Mouse (Mus musculus) embryo, embryonic 11.5 days (tissue): ENCODE measurements at regions not wholly inside any gene's neighbourhood (a gene's known extent, or its start where the extent isn't known, plus 50 kb on each side); places are given as distances from the start of the nearest gene placed in this dataset.
A peak's percentile ranks its signal among the peaks of the same experiment; 100 is the strongest.

Source experiments
- DNase-seq: peaks from one replicate; pipeline ENCODE4 v3.0.0-alpha.2; 2012; ENCODE audit warnings: low read depth, low spot score

DNA sequence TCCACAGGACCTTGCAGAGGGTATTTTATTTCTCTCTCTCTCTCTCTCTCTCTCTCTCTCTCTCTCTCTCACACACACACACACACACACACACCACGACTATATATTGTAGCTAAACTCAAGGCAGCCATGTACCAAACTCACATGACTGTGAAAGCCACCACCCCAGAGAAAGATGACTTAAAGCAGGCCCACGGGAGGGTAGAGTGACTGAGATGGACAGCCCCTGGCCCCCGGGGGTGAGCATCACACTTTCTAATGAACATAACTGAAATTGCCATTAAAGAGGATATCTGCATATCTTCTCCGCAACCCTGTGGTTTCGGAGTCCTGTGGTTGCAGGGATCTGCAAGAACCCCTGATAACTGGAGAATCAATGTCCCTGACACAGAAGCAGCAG is 197.1 kb upstream of the Spdye4c start:
- no peak for DNase-seq

DNA sequence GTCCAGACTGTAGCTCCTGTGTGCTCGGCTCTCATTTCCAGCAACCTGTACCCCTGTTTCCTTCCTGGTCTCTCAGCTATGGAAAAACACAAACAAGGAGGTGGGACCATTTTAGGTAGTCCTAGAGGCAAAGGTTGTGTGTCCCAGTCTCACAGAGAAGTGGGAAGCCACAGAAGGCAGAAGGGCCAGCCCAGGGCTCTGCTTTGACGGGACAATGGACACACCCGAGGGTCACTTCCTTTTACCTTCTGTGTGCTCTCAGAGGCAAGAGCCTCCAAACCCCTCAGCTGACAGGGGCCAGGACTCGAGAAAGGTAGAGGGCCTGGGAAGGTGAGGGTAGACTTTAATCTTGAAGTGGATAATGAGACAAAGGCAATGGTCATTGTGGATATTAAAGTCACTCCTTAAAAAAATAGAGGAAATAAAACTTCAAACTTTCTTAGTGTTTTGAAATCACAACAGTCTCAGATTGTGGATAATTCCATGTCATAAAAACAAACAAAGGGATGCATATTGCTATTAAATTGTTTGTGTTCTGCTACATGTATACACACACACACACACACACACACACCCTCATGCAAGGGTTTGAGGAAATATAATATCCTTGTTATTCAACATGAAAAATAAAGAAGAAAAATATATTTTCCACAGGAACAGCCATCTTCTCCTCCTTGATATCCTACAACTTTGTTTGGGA is 195.6 kb upstream of the Spdye4c start:
- no peak for DNase-seq

DNA sequence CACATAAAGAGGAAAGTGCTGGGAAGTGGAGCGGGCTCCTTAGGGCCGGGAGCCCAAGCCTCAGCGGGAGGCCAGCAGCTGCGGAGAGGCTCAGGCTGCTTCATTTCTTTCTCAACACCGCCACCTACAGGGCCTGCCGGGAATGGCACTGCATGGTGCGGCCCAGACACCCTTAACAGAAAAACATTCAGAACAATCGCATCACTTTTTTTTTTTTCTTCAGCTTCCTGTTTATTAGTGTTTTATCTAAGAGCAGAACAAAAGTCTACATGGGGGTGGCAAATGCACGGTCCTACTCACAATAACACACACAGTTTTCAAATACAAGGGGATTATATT is 195.0 kb upstream of the Spdye4c start:
- peak; percentile 83 for DNase-seq

- DNase-seq = no peak
Measured at GRCm38 (mm10) chr2:128401359-128401758, 189.7 kb upstream of the Spdye4c start.

- no peak for DNase-seq
Measured at GRCm38 (mm10) chr2:128403143-128403935, 187.7 kb upstream of the Spdye4c start.

GRCm38 (mm10) chr2:128404405-128404804 is 186.6 kb upstream of the Spdye4c start:
- DNase-seq = no peak

DNA sequence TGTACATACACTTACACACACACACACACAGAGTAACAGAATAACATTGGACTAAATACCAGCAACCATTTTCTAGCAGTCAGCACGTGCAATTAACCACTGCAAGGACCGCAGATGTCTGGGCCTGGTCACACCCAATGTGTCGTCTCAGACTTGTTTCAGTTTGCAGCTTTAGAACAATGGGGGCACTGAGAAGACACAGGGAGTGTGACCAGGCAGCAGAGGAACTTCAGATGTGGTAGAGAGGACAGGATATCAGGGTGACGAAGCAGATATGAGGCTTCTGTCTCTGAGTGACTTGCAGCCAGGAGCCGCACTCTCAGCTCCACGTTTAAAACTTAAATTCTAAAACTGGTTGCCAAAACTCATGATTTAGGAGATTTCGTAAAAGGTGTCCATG is 183.9 kb upstream of the Spdye4c start:
- DNase-seq = no peak

DNA sequence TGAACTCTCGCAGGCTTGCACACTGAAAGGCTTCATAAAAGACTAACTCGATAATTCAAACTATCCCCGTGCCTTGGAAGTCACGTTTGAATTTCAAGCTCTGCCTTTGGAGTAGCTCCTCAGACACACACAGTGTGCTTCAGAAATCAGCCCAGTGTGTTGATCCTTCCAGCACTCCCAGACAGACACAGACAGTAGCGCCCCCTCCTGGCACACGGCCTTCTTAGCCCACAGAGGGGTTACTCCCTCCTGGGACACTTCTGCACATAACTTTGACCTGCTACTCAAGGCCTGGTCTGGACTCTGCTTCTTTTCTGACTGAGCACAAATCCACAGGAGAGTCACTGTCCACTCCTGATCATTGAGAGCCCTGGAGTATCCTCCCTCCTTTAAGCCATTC is 182.3 kb upstream of the Spdye4c start:
- no peak for DNase-seq

DNA sequence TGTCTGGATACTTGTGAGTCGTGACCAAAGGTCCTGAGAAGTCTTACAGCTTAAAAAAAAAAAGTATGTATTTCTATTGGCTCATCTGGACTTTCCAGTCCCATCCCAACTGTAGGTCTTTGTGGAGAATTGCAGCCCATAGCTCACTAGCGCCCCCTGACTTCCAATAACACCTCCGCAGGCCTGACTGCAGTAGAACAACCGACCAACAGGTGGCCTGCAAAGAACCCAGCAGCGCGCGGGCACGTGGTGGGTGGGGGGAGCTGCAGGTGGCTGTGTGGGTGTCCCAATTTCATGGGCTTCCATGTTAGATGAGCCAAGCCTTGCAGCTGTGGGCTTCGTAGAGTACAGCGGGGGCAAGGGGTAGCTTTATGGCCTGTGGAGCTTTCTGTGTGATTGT is 178.7 kb upstream of the Spdye4c start:
- DNase-seq = peak; percentile 46

DNA sequence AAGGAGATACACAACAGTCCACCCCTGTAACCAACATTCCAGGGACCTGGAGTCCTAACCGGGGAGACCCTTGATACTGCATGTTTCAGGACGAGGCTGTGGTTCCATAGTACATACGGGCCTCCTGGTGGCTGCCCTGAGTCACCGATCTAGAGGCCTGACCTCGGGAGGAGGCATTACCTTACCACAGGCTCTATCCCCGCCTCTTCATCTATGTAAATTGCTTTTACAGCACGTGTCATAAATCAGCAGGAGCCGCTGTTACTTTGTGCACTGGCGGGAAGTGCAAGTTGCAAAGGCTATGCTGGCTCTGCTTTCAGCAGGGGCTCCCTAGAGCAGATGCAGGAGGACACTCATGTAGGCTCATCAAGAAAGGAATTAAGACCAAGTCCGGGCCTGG is 178.0 kb upstream of the Spdye4c start:
- peak; percentile 43 for DNase-seq

GRCm38 (mm10) chr2:128414588-128415240 is 176.3 kb upstream of the Spdye4c start:
- no peak for DNase-seq

DNA sequence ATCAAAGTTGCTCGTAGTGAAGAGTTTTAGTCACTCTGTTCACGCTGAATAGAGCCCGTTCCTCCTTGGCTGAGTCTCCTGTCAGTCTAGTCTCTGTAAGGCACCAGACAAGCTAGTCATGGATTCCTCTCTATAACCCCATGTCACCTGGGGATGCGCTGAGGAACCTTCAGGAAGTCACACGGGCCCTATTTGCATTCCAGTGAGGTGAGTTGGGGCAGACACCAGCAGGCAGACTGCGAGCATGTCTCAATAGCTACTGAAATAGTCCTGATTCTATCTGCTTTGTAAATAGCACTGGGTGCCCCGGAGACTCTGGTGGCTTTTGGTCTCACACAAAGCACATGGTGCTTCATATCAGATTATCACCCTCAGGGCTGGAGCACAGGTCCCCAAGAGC is 174.6 kb upstream of the Spdye4c start:
- DNase-seq = no peak

GRCm38 (mm10) chr2:128418960-128419359 is 172.0 kb upstream of the Spdye4c start:
- DNase-seq = no peak

DNA sequence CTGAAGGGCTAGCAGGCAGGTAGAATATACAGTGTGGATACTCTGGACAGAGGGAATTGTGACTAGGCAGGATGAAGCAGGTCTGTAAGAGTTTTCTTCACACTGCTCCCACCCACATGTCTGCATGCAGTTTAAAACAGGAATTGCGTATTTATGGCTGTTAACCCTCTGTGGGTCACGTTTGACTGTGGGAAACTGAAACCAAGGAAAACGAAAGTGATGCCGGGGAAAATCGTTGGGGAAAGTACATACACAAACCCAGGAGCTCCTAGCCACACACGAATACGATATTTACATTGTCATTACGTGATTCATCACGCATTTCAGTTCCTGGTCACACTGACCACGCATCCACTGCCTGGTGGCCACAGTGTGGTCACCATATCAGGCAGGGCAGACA is 170.6 kb upstream of the Spdye4c start:
- DNase-seq = no peak

GRCm38 (mm10) chr2:128422677-128423076 is 168.3 kb upstream of the Spdye4c start:
- DNase-seq = no peak

DNA sequence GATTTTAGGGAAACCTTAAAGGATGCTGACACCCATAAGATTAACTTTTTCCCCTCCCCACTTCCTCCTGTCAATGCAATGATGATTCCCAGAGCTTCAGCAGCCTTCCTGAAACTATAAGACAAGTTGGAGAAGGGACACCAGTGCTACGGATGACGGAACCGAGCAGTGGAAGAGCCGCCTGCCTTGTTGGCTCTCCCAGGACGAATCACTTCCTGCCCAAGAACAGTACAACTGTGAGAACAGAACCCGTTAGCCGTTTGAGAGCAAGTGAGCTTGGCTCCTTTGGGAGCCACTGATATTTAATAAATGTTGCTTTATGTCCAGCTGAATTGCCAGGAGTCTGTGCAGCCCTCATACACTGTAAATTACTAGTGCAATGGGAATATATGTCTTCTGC is 166.8 kb upstream of the Spdye4c start:
- no peak for DNase-seq

DNA sequence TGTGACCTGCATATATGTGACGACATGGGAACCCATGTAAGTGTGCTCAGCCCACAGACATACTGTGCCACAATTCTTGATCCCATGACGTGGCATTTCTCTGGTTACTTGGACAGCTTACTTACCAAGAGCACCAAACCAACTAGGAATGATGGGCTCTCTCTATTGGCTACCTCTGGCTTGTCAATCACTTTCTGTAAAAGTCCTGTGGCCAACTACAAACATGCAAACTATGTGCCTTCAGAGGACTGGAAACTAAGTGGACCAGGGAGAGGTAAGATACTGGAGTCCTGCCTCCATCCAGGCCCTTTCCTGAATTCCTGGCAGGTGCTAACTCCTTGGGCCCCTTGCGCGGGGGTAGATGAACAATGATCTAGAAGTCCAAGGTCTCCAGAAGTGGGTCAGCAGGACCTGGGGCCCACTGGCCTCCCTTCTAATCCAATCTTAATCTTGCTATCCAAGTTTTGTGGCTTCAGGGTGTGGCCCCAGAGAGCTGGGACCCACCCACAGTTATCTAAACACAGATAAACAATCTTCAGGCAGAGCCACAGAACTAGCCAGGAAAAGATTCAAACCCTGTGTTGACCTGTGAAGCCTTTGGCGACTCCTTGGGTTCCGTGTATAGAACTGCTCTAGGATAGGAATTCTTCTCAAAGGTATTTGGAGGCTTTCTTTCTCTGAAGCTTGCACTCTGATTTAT is 163.7 kb upstream of the Spdye4c start:
- DNase-seq = no peak

GRCm38 (mm10) chr2:128428154-128428553 is 162.9 kb upstream of the Spdye4c start:
- no peak for DNase-seq

DNA sequence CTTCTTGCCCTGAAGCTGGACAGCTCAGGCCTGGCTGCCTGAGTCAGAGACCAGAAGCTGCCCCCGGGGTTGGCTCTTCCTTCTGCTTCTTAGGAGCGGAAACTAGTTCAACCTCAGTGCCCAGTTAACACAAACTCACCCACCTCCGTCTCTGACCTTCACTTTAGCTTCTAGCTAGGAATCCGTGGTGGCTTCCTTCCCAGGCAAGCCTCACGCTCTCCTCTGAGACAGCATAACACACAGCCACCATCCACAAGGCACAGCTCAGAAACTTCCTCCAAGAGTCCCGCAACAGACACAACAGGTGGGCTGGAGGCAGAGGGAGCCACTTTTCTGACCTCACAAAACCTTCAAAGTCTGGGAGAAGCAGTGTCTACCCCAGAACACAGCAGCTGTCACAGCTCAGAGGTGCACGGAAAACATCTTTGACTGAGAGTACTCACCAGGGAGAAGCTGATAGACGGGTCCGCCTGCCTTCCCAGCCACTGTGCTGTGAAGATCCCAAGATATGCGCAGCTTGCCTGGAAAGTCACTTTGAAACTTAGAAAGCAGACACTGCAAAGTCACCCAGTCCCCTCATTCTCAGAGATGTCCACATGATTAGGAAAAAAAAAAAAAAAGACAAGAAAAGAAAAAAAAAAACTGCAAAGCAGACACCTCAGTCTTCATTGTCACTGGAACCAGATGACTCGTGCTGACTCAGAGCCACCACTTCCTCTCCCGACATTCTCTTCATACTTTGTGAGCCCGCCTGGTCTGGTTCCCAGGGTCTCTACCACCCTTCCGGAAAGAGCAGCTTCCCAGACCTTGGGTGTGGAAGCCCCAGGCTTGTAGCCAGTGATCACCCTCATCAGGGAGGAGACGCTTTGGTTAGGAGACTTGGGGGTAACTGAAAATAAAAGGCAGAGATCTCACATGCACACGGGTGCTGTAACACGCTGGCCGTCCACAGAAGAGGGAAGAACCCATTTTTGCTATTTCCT is 162.1 kb upstream of the Spdye4c start:
- no peak for DNase-seq

DNA sequence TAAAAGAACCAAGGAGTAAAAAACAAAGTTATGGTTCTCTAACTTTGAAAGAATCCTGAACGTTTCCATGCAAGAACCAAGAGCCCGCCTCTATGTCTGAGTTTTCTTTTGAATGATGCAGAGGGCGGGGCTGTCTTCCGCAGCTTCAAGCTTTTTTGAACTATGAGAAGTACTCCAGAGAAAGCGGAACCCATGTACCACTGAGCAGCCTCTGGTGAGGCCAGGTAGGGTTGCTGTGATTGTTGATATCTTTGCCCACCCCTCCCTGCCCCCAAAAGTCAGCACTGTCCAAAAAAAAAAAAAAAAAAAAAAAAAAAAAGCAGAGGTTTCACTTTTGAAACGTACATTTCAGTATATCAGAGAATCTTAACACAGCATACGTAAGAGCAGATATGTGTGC is 161.2 kb upstream of the Spdye4c start:
- DNase-seq = no peak

GRCm38 (mm10) chr2:128430776-128431291 is 160.2 kb upstream of the Spdye4c start:
- DNase-seq = no peak
